10 mouse cellular contexts compared by ENCODE assay signal in genomic region chr15:86276538-86277264, GRCm38 (mm10).
DNase-seq lines count a peak whose midpoint lies in the region; ATAC-seq and TF ChIP-seq lines count a peak whose summit lies in the region.
"Had no signal": no experiment of that assay in that cellular context is flagged by ENCODE, and none has a peak within 500 bp of the region (broad histone marks: within the 10 kb centered on the region; RNA-seq: fewer than 3 reads in every experiment).

No protein-coding gene starts in this region.

- 17% methylated on average over 11 of the region's 11 CpGs for WGBS in forebrain, postnatal 0 days
- 66% methylated on average over 11 of the region's 11 CpGs for WGBS in limb, embryonic 12.5 days
- WGBS in heart, embryonic 10.5 days: 87% methylated on average over 11 of the region's 11 CpGs

- no peak overlapping the region for H3K4me3 ChIP-seq in forebrain, postnatal 0 days (ENCODE audit: low read depth, low read length)
- no peak overlapping the region for H3K4me3 ChIP-seq in limb, embryonic 12.5 days (replicated peaks)
- H3K4me3 ChIP-seq in heart, embryonic 10.5 days: no peak overlapping the region
- H3K4me3 ChIP-seq: liver, embryonic 15.5 days had no signal

- H3K9me3 ChIP-seq in forebrain, postnatal 0 days (ENCODE audit: low read length): no peaks in the 10 kb centered on the region
- no peaks in the 10 kb centered on the region for H3K9me3 ChIP-seq in limb, embryonic 12.5 days
- H3K9me3 ChIP-seq in heart, embryonic 10.5 days: no peaks in the 10 kb centered on the region
- H3K9me3 ChIP-seq: liver, embryonic 15.5 days had no signal

- H3K36me3 ChIP-seq in forebrain, postnatal 0 days (ENCODE audit: insufficient read depth): no peaks in the 10 kb centered on the region
- no peaks in the 10 kb centered on the region for H3K36me3 ChIP-seq in limb, embryonic 12.5 days
- H3K36me3 ChIP-seq in heart, embryonic 10.5 days: no peaks in the 10 kb centered on the region
- H3K36me3 ChIP-seq: liver, embryonic 15.5 days had no signal

- peaks cover 3% of the 10 kb centered on the region; the same call in 1 of the 2 replicates for H3K27me3 ChIP-seq in forebrain, postnatal 0 days (ENCODE audit: insufficient read depth, low read length)
- H3K27me3 ChIP-seq in limb, embryonic 12.5 days: peaks cover 7% of the 10 kb centered on the region; the same call in 1 of the 2 replicates
- H3K27me3 ChIP-seq in heart, embryonic 10.5 days (ENCODE audit: insufficient read depth, poor library complexity, severe bottlenecking): 0 out of 2 replicates have a peak, but pooled peaks cover 6% of the 10 kb centered on the region
- H3K27me3 ChIP-seq: liver, embryonic 15.5 days had no signal

- DNase-seq in Muller cell, postnatal 12 days (ENCODE audit: inconsistent ontology term): peak; percentile 31
- peak; percentile 66 for DNase-seq in brain, adult 2 months (ENCODE audit: low read depth, low spot score)
- DNase-seq in forebrain, postnatal 0 days: peak; percentile 74
- DNase-seq in heart, embryonic 10.5 days (ENCODE audit: low spot score): no peak
- DNase-seq in gastrocnemius, adult 8-10 months (ENCODE audit: low spot score in 2 of 2): no peak
- no peak for DNase-seq in cerebellum, adult 8-10 months
- DNase-seq in frontal cortex, postnatal 14 days (ENCODE audit: low spot score in 2 of 2): no peak
- DNase-seq: kidney, adult 18-20 months had no signal

- no peak overlapping the region for H3K9ac ChIP-seq in forebrain, postnatal 0 days
- no peak overlapping the region for H3K9ac ChIP-seq in limb, embryonic 12.5 days (replicated peaks)
- H3K9ac ChIP-seq: liver, embryonic 15.5 days had no signal

- peak overlapping the region; percentile 66 for H3K27ac ChIP-seq in forebrain, postnatal 0 days (ENCODE audit: low read depth, low read length)
- peak overlapping the region; percentile 68 for H3K27ac ChIP-seq in limb, embryonic 12.5 days
- H3K27ac ChIP-seq in heart, embryonic 10.5 days: no peak overlapping the region
- H3K27ac ChIP-seq: liver, embryonic 15.5 days had no signal

- peak overlapping the region; percentile 42 for H3K4me2 ChIP-seq in forebrain, postnatal 0 days (ENCODE audit: low read depth)
- H3K4me2 ChIP-seq in limb, embryonic 12.5 days: no peak overlapping the region

- H3K4me1 ChIP-seq in forebrain, postnatal 0 days (ENCODE audit: insufficient read depth): peaks cover 38% of the 10 kb centered on the region
- peaks cover 54% of the 10 kb centered on the region for H3K4me1 ChIP-seq in limb, embryonic 12.5 days (replicated peaks)
- H3K4me1 ChIP-seq in heart, embryonic 10.5 days: peaks cover 6% of the 10 kb centered on the region; the same call in 1 of the 2 replicates

- peak; percentile 66 for TF ChIP-seq CTCF in forebrain, postnatal 0 days (IDR thresholded peaks at IDR 0.05; ENCODE audit: low read depth)

- peak; percentile 74 for ATAC-seq in forebrain, postnatal 0 days
- peak; percentile 44; the same call in 1 of the 2 replicates for ATAC-seq in limb, embryonic 12.5 days (ENCODE audit: insufficient number of reproducible peaks, insufficient read depth, low FRiP score, low TSS enrichment, low read depth)

Comparison
In these comparisons a context has a peak if more than half of its experiments do, and no peak if none do; other contexts are left out.
1. DNase-seq: peak in Muller cell, postnatal 12 days (single experiment), brain, adult 2 months (single experiment) and forebrain, postnatal 0 days (single experiment); none in heart, embryonic 10.5 days (single experiment), gastrocnemius, adult 8-10 months (0 of 2), cerebellum, adult 8-10 months (single experiment) and frontal cortex, postnatal 14 days (0 of 2).